Mouse (Mus musculus): ENCODE data around the gene Ube2z. TPM values are rescaled to one million over a fixed set of nuclear protein-coding genes. Genes with fewer than 3 reads are reported as not detected.

Gene Ube2z
- polyA plus RNA-seq, 1 experiment from 2014 or later = 20.9 TPM

DNA sequence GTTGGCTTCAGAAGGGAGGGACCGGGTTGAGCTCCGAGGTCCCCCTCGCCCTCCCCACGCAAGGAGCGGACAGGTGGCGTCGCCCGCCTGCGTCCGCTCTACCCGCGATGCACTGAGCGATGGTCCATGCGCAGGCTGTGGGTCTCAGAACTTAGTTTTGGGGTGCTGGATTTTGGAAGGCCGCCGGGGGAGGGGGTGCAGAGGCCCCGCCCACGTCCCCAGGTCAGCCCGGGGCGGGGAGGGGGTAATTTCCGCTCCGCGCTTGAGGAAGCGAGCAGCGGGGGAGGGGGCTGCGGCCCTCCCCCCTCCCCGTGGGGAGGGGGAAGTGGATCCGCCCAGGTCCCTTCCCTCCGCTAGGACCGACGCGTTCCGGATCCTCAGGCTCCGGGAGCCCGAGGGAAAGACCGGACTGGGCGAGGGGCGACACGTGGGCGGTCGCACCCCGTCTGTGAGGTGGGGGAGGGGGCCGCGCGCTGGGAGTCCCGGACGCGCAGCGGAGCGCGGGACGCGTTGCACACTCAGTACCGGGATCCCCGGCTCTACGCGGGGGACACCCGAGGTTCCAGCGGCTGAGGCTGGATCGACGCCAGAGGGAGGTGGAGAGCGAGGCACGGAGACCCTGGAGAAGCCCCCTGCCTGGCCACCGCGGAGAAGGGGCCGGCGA lies 58.2 kb downstream of the Ube2z start:
- DNase-seq (ENCODE audit: low spot score) (peak; percentile 93), ATAC-seq (ENCODE audit: low FRiP score) (peak; percentile 82)
- Histone ChIP-seq H3K27me3 (ENCODE audit: control insufficient read depth, insufficient read depth, low read length) (no peaks in the 10 kb centered on the region), H3K9ac (ENCODE audit: low read depth, low read length) (peak overlapping the region; percentile 99), H3K4me3 (ENCODE audit: low read depth, low read length) (peak overlapping the region; percentile 97), H3K36me3 (ENCODE audit: control insufficient read depth, insufficient read depth, low read length) (no peaks in the 10 kb centered on the region), H3K4me2 (replicated peaks; ENCODE audit: low read depth, low read length) (peak overlapping the region; percentile 88), H3K4me1 (replicated peaks; ENCODE audit: control insufficient read depth, insufficient read depth, low read length) (peaks cover 5% of the 10 kb centered on the region), H3K9me3 (ENCODE audit: control insufficient read depth, low read length) (no peaks in the 10 kb centered on the region), H3K27ac (ENCODE audit: low read depth, low read length) (peak overlapping the region; percentile 99)
- WGBS = under 1% methylated on average over 64 of the region's 67 CpGs

- Histone ChIP-seq H3K9ac (ENCODE audit: low read depth, low read length) (peak overlapping the region; percentile 99), H3K36me3 (ENCODE audit: control insufficient read depth, insufficient read depth, low read length) (no peaks in the 10 kb centered on the region), H3K4me3 (ENCODE audit: low read depth, low read length) (peak overlapping the region; percentile 97), H3K4me1 (replicated peaks; ENCODE audit: control insufficient read depth, insufficient read depth, low read length) (peaks cover 6% of the 10 kb centered on the region), H3K27ac (ENCODE audit: low read depth, low read length) (peak overlapping the region; percentile 99), H3K27me3 (ENCODE audit: control insufficient read depth, insufficient read depth, low read length) (no peaks in the 10 kb centered on the region), H3K9me3 (ENCODE audit: control insufficient read depth, low read length) (no peaks in the 10 kb centered on the region), H3K4me2 (replicated peaks; ENCODE audit: low read depth, low read length) (peak overlapping the region; percentile 88)
- WGBS = under 1% methylated on average over 33 of the region's 33 CpGs
- ATAC-seq (ENCODE audit: low FRiP score) (peak; percentile 52), DNase-seq (ENCODE audit: low spot score) (no peak)
Observed at GRCm38 (mm10) chr11:96006367-96006851, 58.8 kb downstream of the Ube2z start.

DNA sequence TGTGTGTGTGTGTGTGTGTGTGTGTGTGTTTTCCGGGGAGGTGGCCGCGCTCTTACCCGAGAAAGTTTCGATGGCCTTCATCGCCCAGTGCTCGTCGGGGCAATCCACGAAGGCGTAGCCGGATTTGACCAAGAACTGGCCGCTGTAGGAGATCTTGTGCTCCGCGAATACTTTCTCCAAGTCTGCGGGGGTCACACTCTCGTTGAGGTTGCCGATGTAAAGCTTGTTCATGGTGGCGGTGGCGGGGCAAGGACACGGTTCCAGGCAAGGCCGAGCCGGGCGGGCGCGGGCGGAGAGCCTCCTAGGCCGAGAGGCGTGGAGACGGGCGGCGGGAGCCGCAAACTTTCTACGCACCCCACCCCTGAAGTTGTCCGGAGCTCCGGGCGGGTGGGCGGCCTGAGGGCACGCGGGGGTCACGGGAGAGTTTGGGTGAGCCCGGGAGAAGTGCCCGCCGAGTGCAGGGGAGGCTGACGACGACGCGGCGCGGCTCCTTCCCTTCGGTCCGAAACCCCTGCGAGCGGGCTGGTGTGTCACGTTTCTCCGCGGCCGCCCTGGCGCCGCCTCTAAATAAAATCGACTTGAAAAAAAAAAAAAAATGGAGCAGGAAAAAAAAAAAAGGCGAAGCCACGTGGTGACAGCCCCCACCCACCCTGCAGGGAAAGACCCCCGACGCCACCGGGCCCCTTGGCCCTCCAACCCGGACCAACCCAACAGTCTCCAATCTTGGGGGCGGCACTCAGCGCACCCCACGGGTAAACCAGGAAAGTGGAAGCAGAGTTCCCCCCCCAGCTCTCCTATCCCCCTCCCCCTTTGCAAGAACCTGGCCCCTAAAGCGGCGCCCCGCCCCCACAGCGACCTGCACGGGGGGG lies 59.6 kb downstream of the Ube2z start, which contains the start of gene Igf2bp1:
Gene Igf2bp1, minus strand, starts transcription at position 538 of the 869 bp plus-strand sequence.
- ATAC-seq (ENCODE audit: low FRiP score) (peak; percentile 74; the same call in 1 of the 2 replicates), DNase-seq (ENCODE audit: low spot score) (peak; percentile 82)
- H3K4me1 ChIP-seq (replicated peaks; ENCODE audit: control insufficient read depth, insufficient read depth, low read length) = peaks cover 6% of the 10 kb centered on the region
- peak within 1 kb of the TSS; percentile 99 for H3K27ac ChIP-seq (ENCODE audit: low read depth, low read length)
- no peaks in the 10 kb centered on the region for H3K9me3 ChIP-seq (ENCODE audit: control insufficient read depth, low read length)
- no peaks in the 10 kb centered on the region for H3K36me3 ChIP-seq (ENCODE audit: control insufficient read depth, insufficient read depth, low read length)
- H3K9ac ChIP-seq (ENCODE audit: low read depth, low read length) = peak within 1 kb of the TSS; percentile 99
- no peaks in the 10 kb centered on the region for H3K27me3 ChIP-seq (ENCODE audit: control insufficient read depth, insufficient read depth, low read length)
- peak within 1 kb of the TSS; percentile 88 for H3K4me2 ChIP-seq (replicated peaks; ENCODE audit: low read depth, low read length)
- peak within 1 kb of the TSS; percentile 97 for H3K4me3 ChIP-seq (ENCODE audit: low read depth, low read length)
- 1% methylated on average over 55 of the region's 74 CpGs for WGBS

DNA sequence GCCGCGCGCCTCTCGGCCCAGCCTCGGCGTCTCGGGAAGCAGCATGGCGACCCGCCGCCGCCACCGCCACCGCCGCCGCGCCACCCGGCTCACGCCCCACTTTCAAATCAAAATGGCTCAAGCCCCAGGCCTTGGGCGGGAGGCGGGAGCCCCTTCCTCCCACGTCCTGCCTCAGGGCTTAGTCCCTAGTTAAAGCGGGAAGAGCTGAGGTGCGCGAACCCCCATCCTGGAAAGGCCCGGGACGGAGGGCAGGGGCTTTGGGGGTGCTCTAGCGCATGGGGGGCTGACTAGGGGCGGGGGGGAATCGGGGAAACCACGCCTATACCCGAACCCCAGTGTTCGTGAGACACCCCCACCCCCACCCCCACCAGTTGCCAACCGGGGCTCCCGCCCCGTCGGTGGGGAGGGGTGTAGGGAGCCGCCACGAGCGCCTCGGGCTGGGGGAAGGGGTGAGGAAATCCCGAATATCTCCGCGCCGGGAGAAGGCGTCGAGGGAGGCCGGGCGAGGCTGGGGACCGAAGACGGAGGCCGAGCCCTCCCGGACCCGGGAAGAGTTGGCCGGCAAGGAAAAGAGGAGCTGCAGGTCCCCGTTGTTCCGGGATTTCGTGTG lies 60.3 kb downstream of the Ube2z start:
- ATAC-seq (ENCODE audit: low FRiP score) (no peak), DNase-seq (ENCODE audit: low spot score) (peak; percentile 70)
- no peaks in the 10 kb centered on the region for H3K27me3 ChIP-seq (ENCODE audit: control insufficient read depth, insufficient read depth, low read length)
- H3K4me1 ChIP-seq (replicated peaks; ENCODE audit: control insufficient read depth, insufficient read depth, low read length) = peaks cover 6% of the 10 kb centered on the region
- H3K4me2 ChIP-seq (replicated peaks; ENCODE audit: low read depth, low read length) = peak overlapping the region; percentile 88
- peak overlapping the region; percentile 97 for H3K4me3 ChIP-seq (ENCODE audit: low read depth, low read length)
- H3K9ac ChIP-seq (ENCODE audit: low read depth, low read length) = peak overlapping the region; percentile 99
- H3K27ac ChIP-seq (ENCODE audit: low read depth, low read length) = peak overlapping the region; percentile 99
- no peaks in the 10 kb centered on the region for H3K36me3 ChIP-seq (ENCODE audit: control insufficient read depth, insufficient read depth, low read length)
- WGBS = 0% methylated on average over 46 of the region's 57 CpGs
- H3K9me3 ChIP-seq (ENCODE audit: control insufficient read depth, low read length) = no peaks in the 10 kb centered on the region

DNA sequence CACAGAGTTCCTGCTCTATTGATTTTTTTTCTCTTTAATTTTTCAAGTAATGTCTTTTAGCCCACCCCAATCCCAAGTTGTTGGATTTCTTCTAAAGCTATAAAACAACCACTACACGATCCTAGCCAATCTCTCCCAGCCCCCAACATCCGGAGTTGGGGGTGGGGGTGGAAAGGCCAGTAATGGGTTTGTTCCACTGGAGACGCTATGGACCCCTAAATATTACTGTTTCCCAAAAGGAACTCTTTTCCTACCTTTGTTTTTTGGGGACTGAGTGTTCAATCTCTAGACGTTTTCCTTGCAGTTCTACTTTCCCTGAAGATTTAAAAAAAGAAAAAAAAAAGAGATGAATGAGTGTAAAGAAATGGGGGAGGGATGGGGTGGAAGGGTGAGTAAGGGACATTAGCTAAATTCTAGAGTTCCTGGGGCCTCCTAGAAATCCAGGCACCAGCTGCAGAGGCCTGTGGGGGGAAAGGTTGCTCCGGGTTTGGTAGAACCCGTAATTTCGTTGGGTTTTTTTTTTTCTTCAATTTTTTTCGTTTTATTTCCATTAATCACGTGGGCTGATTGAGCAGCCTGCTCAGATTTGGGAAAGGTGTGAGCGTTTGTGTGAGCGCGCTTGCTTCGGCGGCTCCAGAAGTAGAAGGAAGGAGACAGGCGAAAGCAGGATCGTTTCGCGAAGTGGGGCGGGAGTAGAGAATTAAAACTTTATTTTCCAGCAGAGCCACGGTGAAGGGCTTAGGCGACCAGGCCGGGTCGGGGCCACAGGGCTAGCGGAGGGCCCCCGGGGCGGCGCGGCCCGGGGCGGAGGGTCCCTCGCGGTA lies 61.0 kb downstream of the Ube2z start:
- Histone ChIP-seq H3K4me2 (replicated peaks; ENCODE audit: low read depth, low read length) (peak overlapping the region; percentile 88), H3K27ac (ENCODE audit: low read depth, low read length) (peak overlapping the region; percentile 99), H3K36me3 (ENCODE audit: control insufficient read depth, insufficient read depth, low read length) (no peaks in the 10 kb centered on the region), H3K4me1 (replicated peaks; ENCODE audit: control insufficient read depth, insufficient read depth, low read length) (peaks cover 6% of the 10 kb centered on the region), H3K9ac (ENCODE audit: low read depth, low read length) (peak overlapping the region; percentile 99), H3K27me3 (ENCODE audit: control insufficient read depth, insufficient read depth, low read length) (no peaks in the 10 kb centered on the region), H3K4me3 (ENCODE audit: low read depth, low read length) (peak overlapping the region; percentile 97), H3K9me3 (ENCODE audit: control insufficient read depth, low read length) (no peaks in the 10 kb centered on the region)
- DNase-seq (ENCODE audit: low spot score) (peak; percentile 54), ATAC-seq (ENCODE audit: low FRiP score) (no peak)
- WGBS = 0% methylated on average over 32 of the region's 32 CpGs

DNA sequence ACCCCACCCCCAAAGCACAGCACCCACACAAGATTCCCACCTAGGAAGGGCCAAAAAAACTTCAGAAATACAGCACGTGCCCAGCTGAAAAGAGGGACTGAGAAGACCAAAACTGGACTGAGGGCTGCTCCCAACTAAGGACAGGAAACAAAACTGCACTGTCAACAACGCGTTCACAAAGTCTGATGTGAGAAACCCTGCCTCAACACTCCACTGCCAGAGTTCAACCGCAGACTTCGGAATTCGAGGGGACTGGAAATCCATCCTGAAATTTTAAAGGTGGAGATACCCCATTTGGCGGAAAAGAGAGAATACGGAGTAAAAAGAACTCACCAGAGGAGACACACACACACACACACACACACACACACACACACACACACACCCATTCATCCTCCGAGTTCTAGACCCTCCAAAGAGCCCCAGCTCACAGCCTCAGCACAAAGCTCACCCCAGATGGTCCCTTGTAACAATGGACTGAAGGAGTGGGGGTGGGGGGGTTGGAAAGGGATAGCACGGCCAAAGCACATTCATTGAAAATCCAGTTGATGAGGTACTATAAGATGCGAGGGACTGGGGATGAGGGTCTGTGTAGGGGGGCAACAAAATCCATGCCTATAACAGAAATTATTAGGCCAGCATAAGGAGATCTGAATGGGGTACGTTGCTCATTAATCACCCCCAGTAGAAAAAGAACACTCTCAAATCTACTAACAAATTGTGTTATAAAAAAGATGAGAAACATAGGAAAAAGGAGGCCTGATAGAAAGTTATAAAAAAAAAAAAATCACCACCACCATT lies 61.9 kb downstream of the Ube2z start:
- Histone ChIP-seq H3K27ac (ENCODE audit: low read depth, low read length) (peak overlapping the region; percentile 99), H3K27me3 (ENCODE audit: control insufficient read depth, insufficient read depth, low read length) (no peaks in the 10 kb centered on the region), H3K9ac (ENCODE audit: low read depth, low read length) (peak overlapping the region; percentile 99), H3K4me2 (replicated peaks; ENCODE audit: low read depth, low read length) (peak overlapping the region; percentile 88), H3K4me3 (ENCODE audit: low read depth, low read length) (peak overlapping the region; percentile 97), H3K4me1 (replicated peaks; ENCODE audit: control insufficient read depth, insufficient read depth, low read length) (peaks cover 6% of the 10 kb centered on the region), H3K36me3 (ENCODE audit: control insufficient read depth, insufficient read depth, low read length) (no peaks in the 10 kb centered on the region), H3K9me3 (ENCODE audit: control insufficient read depth, low read length) (no peaks in the 10 kb centered on the region)
- DNase-seq (ENCODE audit: low spot score) (peak; percentile 67), ATAC-seq (ENCODE audit: low FRiP score) (no peak)
- WGBS = 5% methylated on average over 12 of the region's 12 CpGs
